Mouse (Mus musculus): Measurements from ENCODE around the gene Srsf3.

DNA sequence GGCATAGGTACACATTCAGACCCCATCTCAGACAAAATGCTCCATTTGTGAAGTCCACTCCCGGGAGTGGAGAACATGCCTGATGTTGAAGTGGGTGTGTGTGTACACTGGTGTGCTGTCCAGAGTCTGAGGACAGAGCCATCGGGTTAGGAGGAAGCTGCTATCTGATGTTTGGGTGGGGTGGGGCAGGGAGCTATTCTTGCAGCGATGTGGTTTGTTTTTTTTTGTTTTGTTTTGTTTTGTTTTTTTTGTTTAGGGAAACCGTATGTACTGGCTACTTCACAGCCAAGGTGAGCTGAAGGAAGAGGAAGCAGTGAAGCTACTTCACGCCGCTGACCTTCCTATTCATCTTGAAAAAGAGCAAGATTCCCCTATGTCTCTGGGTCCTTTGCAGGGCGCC lies 25.6 kb upstream of the Srsf3 start:
- TF ChIP-seq GATA1 (IDR thresholded peaks at IDR 0.05; ENCODE audit: borderline replicate concordance, low read length) (no peak), FLI1 (IDR thresholded peaks at IDR 0.05; ENCODE audit: low read length) (no peak)

All from megakaryocyte, embryonic 14.5 days (primary cell).